ENCODE assay signal across 8 mouse cellular contexts in genomic region chr8:95427594-95428535, GRCm38 (mm10). TPM values are rescaled to one million over a fixed set of nuclear protein-coding genes. Genes with fewer than 3 reads are reported as not detected.
DNase-seq lines count a peak whose midpoint lies in the region; ATAC-seq lines count a peak whose summit lies in the region.

No protein-coding gene starts in this region.

- H3K27ac ChIP-seq in hindbrain, embryonic 11.5 days (ENCODE audit: low read depth, low read length), result no peak overlapping the region

- H3K4me1 ChIP-seq in hindbrain, embryonic 11.5 days (replicated peaks; ENCODE audit: control insufficient read depth, insufficient read depth, low read length), result peaks cover 7% of the 10 kb centered on the region; the same call in 1 of the 2 replicates

- DNase-seq in T-cell, adult 2 months (ENCODE audit: low spot score), result peak; percentile 61
- DNase-seq in cerebellum, adult 9-11 months, result peak; percentile 31
- DNase-seq in hindbrain, embryonic 11.5 days (ENCODE audit: low spot score), result peak; percentile 88
- DNase-seq in layer of hippocampus, postnatal 14 days (ENCODE audit: low spot score in 2 of 2), result peak; percentile 63 to 81
- DNase-seq in lung, postnatal 36 days, result peak; percentile 93
- peak; percentile 59 for DNase-seq in retina, postnatal 7 days (ENCODE audit: low read depth, low spot score)
- DNase-seq in urinary bladder, postnatal 36 days (ENCODE audit: low spot score in 2 of 2), result peak; percentile 45 to 48

- no peak overlapping the region for H3K9ac ChIP-seq in hindbrain, embryonic 11.5 days (ENCODE audit: low read depth, low read length)

- WGBS in hindbrain, embryonic 11.5 days, result 49% methylated on average over 12 of the region's 12 CpGs

- no peak overlapping the region for H3K4me3 ChIP-seq in hindbrain, embryonic 11.5 days (ENCODE audit: low read depth, low read length)

- no peaks in the 10 kb centered on the region for H3K9me3 ChIP-seq in hindbrain, embryonic 11.5 days (ENCODE audit: control insufficient read depth, low read length)

- H3K36me3 ChIP-seq in hindbrain, embryonic 11.5 days (ENCODE audit: control insufficient read depth, insufficient read depth, low read length), result no peaks in the 10 kb centered on the region

- H3K4me2 ChIP-seq in hindbrain, embryonic 11.5 days (replicated peaks; ENCODE audit: low read depth, low read length), result no peak overlapping the region

- ATAC-seq in frontal cortex, adult (ENCODE audit: low TSS enrichment), result peak; percentile 48
- peak; percentile 54; the same call in 1 of the 2 replicates for ATAC-seq in hindbrain, embryonic 11.5 days (ENCODE audit: low FRiP score)

- H3K27me3 ChIP-seq in hindbrain, embryonic 11.5 days (ENCODE audit: control insufficient read depth, insufficient read depth, low read length), result no peaks in the 10 kb centered on the region

RNA-seq across cellular contexts. Expression of gene Cfap20, which starts 6.8 kb away (rescaled TPM):
- 141 and 145 TPM in 2 replicates for polyA plus RNA-seq in hindbrain, embryonic 11.5 days (2014; fragmentation: Nextera tagmentation; extraction: Ambion mirVana)
- 10 to 100 TPM; 58.5 to 62.5 TPM for total RNA-seq in layer of hippocampus, postnatal 14 days (2021)

Comparison
In these comparisons a context has a peak if more than half of its experiments do, and no peak if none do; other contexts are left out.
1. DNase-seq: peak in every context shown above with its lines; median percentile 93 in lung, postnatal 36 days; 88 in hindbrain, embryonic 11.5 days; 72 in layer of hippocampus, postnatal 14 days; 61 in T-cell, adult 2 months; 59 in retina, postnatal 7 days; 46 in urinary bladder, postnatal 36 days; 31 in cerebellum, adult 9-11 months.